Mouse (Mus musculus) liver, embryonic 12.5 days (tissue): ENCODE measurements around the gene Hspb1. TPM values are rescaled to one million over a fixed set of nuclear protein-coding genes. Genes with fewer than 3 reads are reported as not detected.

Source experiments
- ATAC-seq: fragments of 200-750 bp; cut with Nextera tagmentation; 2 replicates; pipeline ENCODE4 v1.8.0; 2017; ENCODE audit warnings: moderate number of reproducible peaks, mild to moderate bottlenecking, moderate library complexity
- H3K27ac ChIP-seq: fragments of 300-500 bp; sonication (generic); 2 replicates; pipeline ENCODE4 v1.5.1; 2016; ENCODE audit warnings: mild to moderate bottlenecking
- H3K27me3 ChIP-seq: fragments of 300-500 bp; sonication (generic); replicated peaks from 2 replicates; pipeline ENCODE4 v1.6.1; 2016; ENCODE audit warnings: mild to moderate bottlenecking, moderate library complexity
- H3K36me3 ChIP-seq: fragments of 300-500 bp; sonication (generic); 2 replicates; pipeline ENCODE4 v1.6.1; 2016; ENCODE audit warnings: mild to moderate bottlenecking, moderate library complexity
- H3K4me1 ChIP-seq: fragments of 300-500 bp; sonication (generic); 2 replicates; pipeline ENCODE4 v1.6.1; 2016
- H3K4me2 ChIP-seq: fragments of 300-500 bp; sonication (generic); 2 replicates; pipeline ENCODE4 v1.6.1; 2016; ENCODE audit warnings: mild to moderate bottlenecking, moderate library complexity
- H3K4me3 ChIP-seq: fragments of 300-500 bp; sonication (generic); 2 replicates; pipeline ENCODE4 v1.5.1; 2016; ENCODE audit warnings: mild to moderate bottlenecking, moderate library complexity
- H3K9ac ChIP-seq: fragments of 300-500 bp; sonication (generic); 2 replicates; pipeline ENCODE4 v1.6.1; 2016; ENCODE audit warnings: mild to moderate bottlenecking, moderate library complexity
- H3K9me3 ChIP-seq: fragments of 300-500 bp; sonication (generic); replicated peaks from 2 replicates; pipeline ENCODE4 v1.6.1; 2016; ENCODE audit warnings: mild to moderate bottlenecking, moderate library complexity
- WGBS: fragments of 180-500 bp; shearing (Covaris S2); methylation state at CpG from one replicate; pipeline ENCODE4 v1.1.7; 2016; ENCODE audit not compliant: insufficient replicate concordance; 5-methylcytosine and 5-hydroxymethylcytosine counted together
- polyA plus RNA-seq: library from polyadenylated mRNA; unstranded; fragments of >200 nt; fragmentation: Nextera tagmentation; extraction: Ambion mirVana; gene quantifications from 2 replicates; pipeline ENCODE4 v1.2.1, GENCODE M21; 2016

Gene Hspb1
- polyA plus RNA-seq, 1 experiment from 2014 or later = 7.4 TPM

DNA sequence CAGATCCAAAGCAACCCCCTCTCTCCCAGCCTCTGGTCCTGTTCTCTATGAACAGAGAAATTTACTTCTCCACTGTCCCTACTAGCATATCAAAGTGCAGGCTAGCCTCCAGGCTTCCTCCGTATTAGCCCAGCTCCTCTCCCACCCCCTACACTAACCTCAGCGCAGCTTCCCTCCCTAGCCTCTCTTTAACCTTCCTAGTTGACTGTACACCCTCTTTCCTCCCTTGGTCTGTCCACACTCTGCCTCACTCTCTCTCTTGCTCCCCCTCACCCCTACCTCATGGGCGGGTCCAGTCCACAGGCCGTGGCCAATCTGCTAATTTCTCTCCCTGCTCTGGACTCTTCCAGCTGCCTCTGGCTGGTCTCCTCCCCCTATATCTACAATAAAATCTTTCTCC is 2.6 kb downstream of the Hspb1 start:
- Histone ChIP-seq H3K9me3 (no peaks in the 10 kb centered on the region), H3K4me2 (no peak overlapping the region), H3K4me3 (no peak overlapping the region), H3K9ac (no peak overlapping the region), H3K4me1 (no peaks in the 10 kb centered on the region; the same call in 1 of the 2 replicates), H3K27me3 (peaks cover 74% of the 10 kb centered on the region), H3K27ac (no peak overlapping the region), H3K36me3 (no peaks in the 10 kb centered on the region)
- WGBS = 38% methylated on average over 4 of the region's 4 CpGs
- ATAC-seq = no peak

DNA sequence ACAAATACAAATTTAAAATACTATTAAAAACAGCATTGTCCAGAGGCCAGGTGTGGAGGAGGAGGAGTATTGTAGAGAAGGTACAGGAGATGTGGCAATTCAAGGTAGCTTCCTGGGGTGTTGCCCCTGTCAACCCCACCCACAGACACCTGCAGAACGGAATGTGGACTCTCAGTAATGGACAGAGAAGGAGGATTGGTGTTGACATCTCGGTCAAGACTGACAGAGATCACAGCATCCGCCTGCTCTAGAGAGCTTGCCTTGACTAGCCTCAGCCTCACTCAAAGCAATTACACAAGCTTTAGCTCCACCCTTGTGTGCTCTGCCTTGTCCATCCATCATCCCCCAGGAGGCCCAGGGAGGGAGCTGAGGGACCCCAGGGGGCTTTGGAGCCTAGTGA is 3.2 kb downstream of the Hspb1 start:
- H3K27me3 ChIP-seq = peaks cover 68% of the 10 kb centered on the region
- H3K9me3 ChIP-seq = no peaks in the 10 kb centered on the region
- no peak overlapping the region for H3K4me2 ChIP-seq
- no peak overlapping the region for H3K4me3 ChIP-seq
- no peaks in the 10 kb centered on the region; the same call in 1 of the 2 replicates for H3K4me1 ChIP-seq
- H3K36me3 ChIP-seq = no peaks in the 10 kb centered on the region
- no peak for ATAC-seq
- 35% methylated on average over 3 of the region's 3 CpGs for WGBS
- H3K9ac ChIP-seq = no peak overlapping the region
- no peak overlapping the region for H3K27ac ChIP-seq

DNA sequence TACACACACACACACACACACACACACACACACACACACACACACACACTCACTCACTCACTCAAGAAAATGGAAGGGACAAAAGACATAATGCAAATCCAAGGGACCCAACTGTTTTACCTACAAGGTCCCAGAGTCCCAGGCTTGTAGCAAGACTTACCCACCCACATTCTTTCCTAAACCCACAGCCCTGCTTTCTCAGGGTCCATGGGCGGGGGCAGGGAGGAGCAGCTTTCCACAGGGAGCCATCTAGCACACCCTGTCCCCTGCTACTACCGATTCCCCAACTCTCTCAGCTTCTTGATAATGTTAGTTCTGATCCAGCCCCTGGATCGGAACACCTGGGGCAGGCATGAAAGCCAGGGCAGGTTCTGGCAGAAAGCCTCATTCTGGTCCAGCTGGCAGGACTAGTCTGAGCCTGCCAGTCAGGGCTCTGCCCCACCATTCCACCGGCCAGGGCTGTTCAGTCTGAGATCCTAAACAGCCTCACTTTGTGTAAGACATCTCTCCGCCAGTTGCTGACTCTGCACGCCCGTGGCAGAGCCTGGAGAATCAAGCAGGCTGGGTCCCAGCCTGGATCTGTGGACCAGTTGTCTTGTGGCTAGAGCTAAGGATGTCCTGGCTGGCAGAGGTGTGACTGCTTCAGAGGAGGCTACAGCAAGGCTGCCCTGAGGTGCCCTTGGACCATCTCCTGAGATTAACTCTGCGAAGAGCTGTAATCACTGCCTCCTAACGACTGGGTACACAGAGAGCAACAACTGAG is 5.1 kb downstream of the Hspb1 start:
- Histone ChIP-seq H3K4me2 (no peak overlapping the region), H3K4me1 (no peaks in the 10 kb centered on the region; the same call in 1 of the 2 replicates), H3K9me3 (no peaks in the 10 kb centered on the region), H3K27ac (no peak overlapping the region), H3K27me3 (peaks cover 51% of the 10 kb centered on the region), H3K4me3 (no peak overlapping the region), H3K9ac (no peak overlapping the region), H3K36me3 (no peaks in the 10 kb centered on the region)
- ATAC-seq = no peak
- whole genome bisulfite sequencing = 47% methylated on average over 9 of the region's 9 CpGs

DNA sequence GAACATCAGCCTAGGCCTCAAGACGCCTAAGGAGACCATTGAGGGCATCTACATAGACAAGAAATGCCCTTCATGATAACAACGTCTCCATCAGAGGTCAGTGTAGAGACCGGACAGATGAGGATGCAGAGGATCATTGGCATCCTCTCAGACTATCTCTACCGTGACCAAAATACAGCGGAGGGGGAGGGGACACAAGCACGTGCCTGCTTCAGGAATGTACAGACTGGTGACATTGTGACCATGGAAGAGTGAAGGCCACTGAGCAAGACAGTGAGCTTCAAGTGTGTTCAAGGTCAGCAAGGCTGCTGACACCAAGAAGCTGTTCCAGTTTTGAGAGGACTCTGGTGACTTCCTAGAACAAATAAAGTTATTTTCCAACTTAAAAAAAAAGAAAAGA is 7.2 kb downstream of the Hspb1 start:
- peaks cover 30% of the 10 kb centered on the region for H3K27me3 ChIP-seq
- ATAC-seq = no peak
- no peak overlapping the region for H3K9ac ChIP-seq
- no peaks in the 10 kb centered on the region for H3K4me1 ChIP-seq
- 62% methylated on average over 6 of the region's 6 CpGs for WGBS
- H3K36me3 ChIP-seq = no peaks in the 10 kb centered on the region
- H3K4me3 ChIP-seq = no peak overlapping the region
- no peak overlapping the region for H3K27ac ChIP-seq
- H3K9me3 ChIP-seq = no peaks in the 10 kb centered on the region
- H3K4me2 ChIP-seq = no peak overlapping the region

DNA sequence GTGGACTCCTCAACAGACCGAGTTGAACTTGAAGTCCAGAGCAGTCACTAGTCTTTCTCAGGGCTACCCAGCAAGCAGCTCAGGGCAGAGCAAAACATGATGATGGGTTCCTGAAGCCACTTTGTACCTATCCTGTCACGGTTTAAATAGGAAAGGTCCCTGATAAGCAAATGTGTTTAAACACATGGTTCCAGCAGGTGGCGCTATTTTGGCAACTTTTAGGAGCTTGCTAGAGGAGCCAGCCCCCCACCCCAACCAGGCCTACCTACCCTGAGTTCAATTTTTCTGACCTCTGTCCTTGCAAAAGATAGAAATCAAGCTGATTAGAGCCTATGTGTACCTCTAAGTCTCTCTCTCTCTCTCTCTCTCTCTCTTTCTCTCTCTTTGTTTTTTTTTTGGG is 10.3 kb downstream of the Hspb1 start:
- WGBS = 11% methylated on average over 3 of the region's 3 CpGs

DNA sequence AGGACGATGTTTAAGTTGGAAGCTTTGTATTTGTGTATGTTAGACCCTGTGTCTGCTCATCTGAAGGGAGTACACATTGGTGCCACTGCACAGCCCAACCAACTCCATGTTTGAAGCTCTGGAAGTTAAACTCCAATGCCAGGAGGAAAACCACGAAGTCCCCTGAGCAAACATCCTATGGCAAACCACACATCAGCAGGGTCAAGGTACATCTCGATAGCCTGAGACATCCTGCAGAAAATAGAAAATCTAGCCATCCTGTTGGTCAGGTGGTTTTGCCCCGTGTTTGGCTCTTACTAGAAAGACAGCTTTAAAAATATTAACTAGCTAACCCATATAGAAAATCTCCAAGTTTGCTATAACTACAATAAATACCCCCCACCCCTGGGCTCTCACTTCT is 11.3 kb downstream of the Hspb1 start:
- no peaks in the 10 kb centered on the region for H3K9me3 ChIP-seq
- H3K4me2 ChIP-seq = no peak overlapping the region
- peaks cover 10% of the 10 kb centered on the region for H3K4me1 ChIP-seq
- no peak overlapping the region for H3K27ac ChIP-seq
- H3K27me3 ChIP-seq = no peaks in the 10 kb centered on the region
- 47% methylated on average over 4 of the region's 4 CpGs for WGBS
- no peak overlapping the region for H3K9ac ChIP-seq
- H3K36me3 ChIP-seq = no peaks in the 10 kb centered on the region
- no peak overlapping the region for H3K4me3 ChIP-seq
- no peak for ATAC-seq

More for the DNA sequence above, 10.3 kb downstream of the Hspb1 start:
- Histone ChIP-seq H3K4me3 (no peak overlapping the region), H3K9ac (no peak overlapping the region), H3K27ac (no peak overlapping the region), H3K9me3 (no peaks in the 10 kb centered on the region), H3K27me3 (peaks cover 2% of the 10 kb centered on the region; the same call in 1 of the 2 replicates), H3K4me2 (no peak overlapping the region), H3K36me3 (no peaks in the 10 kb centered on the region), H3K4me1 (0 out of 2 replicates have a peak, but pooled peaks cover under 1% of the 10 kb centered on the region)
- ATAC-seq = no peak

DNA sequence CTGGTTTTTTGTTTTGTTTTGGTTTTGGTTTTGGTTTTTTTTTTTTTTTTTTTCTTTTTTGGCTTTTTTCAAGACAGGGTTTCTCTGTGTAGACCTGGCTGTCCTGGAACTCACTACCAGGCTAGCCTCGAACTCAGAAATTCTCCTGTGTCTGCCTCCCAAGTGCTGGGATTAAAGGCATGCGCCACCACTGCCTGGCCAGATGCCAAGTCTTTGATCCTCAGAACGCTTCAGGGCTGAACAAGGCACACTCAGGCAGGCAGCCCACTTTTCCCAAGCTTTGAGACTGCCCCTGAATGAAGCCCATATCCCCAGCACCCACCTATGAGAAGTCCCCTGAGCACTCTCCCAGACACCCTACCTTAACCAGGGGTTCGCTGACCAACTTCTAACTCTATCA is 12.1 kb downstream of the Hspb1 start:
- no peak overlapping the region for H3K9ac ChIP-seq
- no peaks in the 10 kb centered on the region for H3K27me3 ChIP-seq
- 53% methylated on average over 4 of the region's 4 CpGs for WGBS
- no peaks in the 10 kb centered on the region for H3K9me3 ChIP-seq
- no peak overlapping the region for H3K4me2 ChIP-seq
- no peak overlapping the region for H3K4me3 ChIP-seq
- ATAC-seq = no peak
- H3K36me3 ChIP-seq = peaks cover 4% of the 10 kb centered on the region; the same call in 1 of the 2 replicates
- H3K27ac ChIP-seq = no peak overlapping the region
- peaks cover 16% of the 10 kb centered on the region for H3K4me1 ChIP-seq

DNA sequence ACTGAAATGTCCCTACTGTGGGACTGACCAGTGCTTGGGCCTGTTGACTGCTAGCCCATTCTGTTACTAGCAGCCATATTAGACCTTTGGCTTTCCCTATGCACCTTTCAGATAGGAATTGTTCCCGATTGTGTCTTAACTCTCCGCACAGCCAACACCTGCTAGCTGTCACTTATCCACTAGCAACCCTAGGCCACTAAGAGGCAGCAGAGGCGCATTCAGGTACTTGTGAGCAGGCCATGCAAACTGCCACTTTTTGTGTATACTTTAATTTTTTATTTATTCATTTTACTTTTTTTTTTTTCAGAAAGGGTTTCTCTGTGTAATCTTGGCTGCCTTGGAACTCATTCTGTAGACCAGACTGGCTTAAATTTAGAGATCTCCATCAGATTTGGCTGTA is 13.0 kb downstream of the Hspb1 start:
- Histone ChIP-seq H3K27ac (no peak overlapping the region), H3K9ac (no peak overlapping the region), H3K36me3 (peaks cover 4% of the 10 kb centered on the region; the same call in 1 of the 2 replicates), H3K4me2 (no peak overlapping the region), H3K27me3 (no peaks in the 10 kb centered on the region), H3K4me1 (peaks cover 21% of the 10 kb centered on the region), H3K4me3 (no peak overlapping the region), H3K9me3 (no peaks in the 10 kb centered on the region)
- 71% methylated on average over 3 of the region's 3 CpGs for WGBS
- no peak for ATAC-seq

DNA sequence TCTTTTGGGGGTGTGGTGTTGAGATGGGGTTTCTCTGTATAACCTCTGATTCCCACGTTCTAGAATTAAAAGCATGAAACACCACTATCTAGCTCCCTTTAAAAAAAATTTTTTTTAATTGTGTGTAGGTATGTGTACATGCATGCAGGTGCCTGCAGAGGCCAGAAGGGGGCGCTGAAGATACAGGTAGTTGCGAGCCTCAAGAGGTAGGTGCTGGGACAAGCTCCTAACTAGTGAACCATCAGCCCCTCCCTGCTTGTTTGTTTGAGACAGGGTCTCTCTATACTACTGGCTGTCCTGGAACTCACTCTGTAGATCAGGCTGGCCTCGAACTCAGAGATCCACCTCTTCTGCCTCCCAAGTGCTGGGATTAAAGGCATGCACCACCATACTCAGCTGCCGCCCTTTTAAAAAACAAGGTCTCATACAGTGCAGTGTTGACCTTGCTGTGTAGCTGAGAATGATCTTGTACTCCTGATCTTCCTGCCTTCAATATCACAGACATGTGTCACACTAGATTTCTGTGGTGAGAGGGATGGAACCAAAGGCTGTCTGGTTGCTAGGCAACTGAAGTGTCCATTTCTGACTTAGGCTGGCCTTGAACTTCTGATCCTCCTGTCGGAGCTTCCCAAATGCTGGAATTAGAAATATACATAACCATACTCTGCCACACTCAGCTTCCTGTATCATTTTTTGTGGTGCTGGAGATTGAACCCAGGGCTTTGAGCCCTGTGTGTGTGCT is 13.8 kb downstream of the Hspb1 start:
- ATAC-seq = no peak
- Histone ChIP-seq H3K4me3 (no peak overlapping the region), H3K36me3 (peaks cover 6% of the 10 kb centered on the region), H3K4me2 (no peak overlapping the region), H3K9me3 (no peaks in the 10 kb centered on the region), H3K4me1 (peaks cover 27% of the 10 kb centered on the region), H3K27ac (no peak overlapping the region), H3K27me3 (no peaks in the 10 kb centered on the region), H3K9ac (no peak overlapping the region)
- 47% methylated on average over 6 of the region's 6 CpGs for WGBS

DNA sequence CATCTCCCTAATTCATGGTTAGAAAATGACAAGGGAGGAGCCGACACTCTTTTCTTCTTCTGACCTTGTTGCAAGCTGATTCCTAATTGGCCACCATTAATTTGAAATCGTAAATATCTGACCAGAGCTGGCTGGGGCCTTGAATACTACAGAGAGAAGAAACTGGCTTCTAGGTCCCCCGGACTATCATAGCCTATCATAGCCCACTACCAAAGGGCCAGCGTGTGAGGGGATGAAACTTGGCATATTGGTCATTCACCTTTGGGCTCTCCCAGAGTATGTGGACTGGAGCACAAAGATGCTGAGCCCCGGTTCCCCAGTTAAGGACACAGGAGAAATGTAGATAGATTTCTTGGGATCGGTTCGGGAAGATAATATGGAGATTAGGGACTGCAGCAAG is 15.3 kb downstream of the Hspb1 start:
- Histone ChIP-seq H3K27me3 (no peaks in the 10 kb centered on the region), H3K4me1 (peaks cover 43% of the 10 kb centered on the region), H3K27ac (no peak overlapping the region), H3K9me3 (no peaks in the 10 kb centered on the region), H3K4me2 (peak overlapping the region; percentile 68), H3K9ac (no peak overlapping the region), H3K4me3 (peak overlapping the region; percentile 32; the same call in 1 of the 2 replicates), H3K36me3 (peaks cover 21% of the 10 kb centered on the region)
- ATAC-seq = no peak
- 35% methylated on average over 7 of the region's 7 CpGs for WGBS

DNA sequence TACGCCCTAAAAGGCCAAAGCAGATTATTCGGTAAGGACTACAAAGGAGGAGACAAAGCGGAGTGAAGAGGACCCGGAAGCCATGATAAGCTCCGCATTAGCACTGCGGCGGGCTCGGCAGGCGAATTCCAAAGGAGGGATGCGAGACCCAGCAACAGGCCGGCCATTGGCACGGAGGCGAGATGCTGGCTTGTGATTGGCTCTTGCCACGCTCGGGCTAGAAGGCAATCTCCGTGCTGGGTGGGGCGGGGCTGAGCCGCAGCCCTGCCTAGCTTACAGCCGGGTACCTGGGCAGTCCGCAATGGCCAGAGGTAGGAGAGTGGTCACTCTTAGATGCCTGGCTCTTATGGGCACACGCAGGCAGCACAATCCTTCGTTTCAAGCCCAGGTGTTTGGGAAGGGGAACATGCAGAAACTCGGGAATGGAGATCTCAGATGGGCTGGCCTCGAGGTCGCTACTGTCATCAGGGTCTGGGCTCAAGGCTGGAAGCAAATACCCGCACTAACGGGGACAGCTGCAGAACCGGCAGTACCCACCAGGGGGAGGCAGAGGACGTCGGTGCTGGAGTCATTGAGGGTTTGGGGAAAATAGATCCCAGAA is 15.9 kb downstream of the Hspb1 start:
- H3K36me3 ChIP-seq = peaks cover 26% of the 10 kb centered on the region
- peak overlapping the region; percentile 68 for H3K4me2 ChIP-seq
- no peak overlapping the region for H3K9ac ChIP-seq
- peaks cover 47% of the 10 kb centered on the region for H3K4me1 ChIP-seq
- no peaks in the 10 kb centered on the region for H3K27me3 ChIP-seq
- H3K9me3 ChIP-seq = no peaks in the 10 kb centered on the region
- WGBS = 3% methylated on average over 30 of the region's 30 CpGs
- peak overlapping the region; percentile 32 for H3K4me3 ChIP-seq
- ATAC-seq = peak; percentile 83
- no peak overlapping the region for H3K27ac ChIP-seq

DNA sequence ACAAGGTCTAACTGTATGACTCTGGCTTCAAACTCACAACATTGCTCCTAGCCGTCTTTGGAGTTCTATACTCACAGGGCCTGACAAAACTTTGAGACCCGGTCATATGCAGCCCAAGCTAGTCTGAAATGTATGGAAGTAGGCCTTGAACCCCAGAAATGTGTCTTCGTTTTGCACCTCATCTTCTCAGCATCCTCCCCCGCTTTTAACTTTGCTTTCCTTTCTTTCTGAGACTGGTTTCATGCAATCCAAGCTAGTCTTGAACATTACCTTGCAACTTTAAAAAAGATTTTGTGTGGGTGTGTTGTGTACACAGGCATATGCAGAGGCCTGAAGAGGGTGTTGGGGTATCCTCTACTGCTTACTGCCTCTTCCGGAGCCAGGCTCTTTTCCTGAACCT is 16.5 kb downstream of the Hspb1 start:
- H3K27ac ChIP-seq = no peak overlapping the region
- no peak overlapping the region for H3K4me3 ChIP-seq
- H3K27me3 ChIP-seq = no peaks in the 10 kb centered on the region
- H3K36me3 ChIP-seq = peaks cover 32% of the 10 kb centered on the region
- peaks cover 52% of the 10 kb centered on the region for H3K4me1 ChIP-seq
- no peaks in the 10 kb centered on the region for H3K9me3 ChIP-seq
- no peak for ATAC-seq
- H3K4me2 ChIP-seq = peak overlapping the region; percentile 68
- WGBS = 63% methylated on average over 5 of the region's 5 CpGs
- H3K9ac ChIP-seq = no peak overlapping the region
